Mouse (Mus musculus): Measurements from ENCODE around the gene LTO1. TPM values are rescaled to one million over a fixed set of nuclear protein-coding genes. Genes with fewer than 3 reads are reported as not detected.

Gene LTO1
- polyA plus RNA-seq, 2 experiments: 6.7 to 11.7 TPM

DNA sequence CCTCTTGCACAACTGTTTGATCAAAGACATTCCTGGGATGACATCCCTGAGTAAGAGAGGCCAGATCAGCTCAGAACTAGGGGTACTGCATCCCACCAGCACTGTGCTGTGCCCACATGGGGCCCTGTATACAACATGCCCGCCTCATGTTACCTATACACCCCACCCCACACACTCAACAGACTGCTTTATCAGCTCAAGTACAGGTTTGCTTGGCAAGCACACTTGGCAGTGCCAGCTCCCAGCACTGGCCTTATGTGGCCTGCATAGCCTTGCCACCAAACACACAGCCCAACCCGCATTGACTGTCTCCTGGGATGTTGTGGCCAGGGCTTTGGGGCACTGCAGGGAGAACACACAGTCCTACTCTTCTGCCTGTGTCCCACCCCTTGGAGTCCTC lies 12.7 kb downstream of the LTO1 start:
- no peak overlapping the region for H3K4me3 ChIP-seq (ENCODE audit: insufficient read depth in 1 of 2, low read depth in 2 of 2, low read length in 2 of 2)
- H3K27me3 ChIP-seq (ENCODE audit: control insufficient read depth, insufficient read depth, low read length): no peaks in the 10 kb centered on the region
- TF ChIP-seq EP300 (IDR thresholded peaks at IDR 0.05; ENCODE audit: low read depth) (no peak), CTCF (IDR thresholded peaks at IDR 0.05; ENCODE audit: low read depth) (no peak)
- WGBS (ENCODE audit: insufficient replicate concordance): 46% methylated on average over 2 of the region's 2 CpGs
- ATAC-seq (ENCODE audit: insufficient read depth) (no peak), DNase-seq (ENCODE audit: low read depth in 3 of 3, low spot score in 3 of 3) (no peak)
- H3K4me2 ChIP-seq (ENCODE audit: low read depth): no peak overlapping the region
- H3K9ac ChIP-seq (replicated peaks): no peak overlapping the region
- H3K9me3 ChIP-seq (ENCODE audit: control insufficient read depth, low read length): no peaks in the 10 kb centered on the region
- H3K36me3 ChIP-seq (replicated peaks; ENCODE audit: control insufficient read depth, insufficient read depth, low read depth): no peaks in the 10 kb centered on the region
- 0 out of 4 replicates have a peak, but pooled peaks cover 0 to 1% of the 10 kb centered on the region in 2 experiments for H3K4me1 ChIP-seq (replicated peaks; ENCODE audit: control insufficient read depth in 2 of 2, insufficient read depth in 2 of 2, low read length in 1 of 2)
- no peak overlapping the region for H3K27ac ChIP-seq

DNA sequence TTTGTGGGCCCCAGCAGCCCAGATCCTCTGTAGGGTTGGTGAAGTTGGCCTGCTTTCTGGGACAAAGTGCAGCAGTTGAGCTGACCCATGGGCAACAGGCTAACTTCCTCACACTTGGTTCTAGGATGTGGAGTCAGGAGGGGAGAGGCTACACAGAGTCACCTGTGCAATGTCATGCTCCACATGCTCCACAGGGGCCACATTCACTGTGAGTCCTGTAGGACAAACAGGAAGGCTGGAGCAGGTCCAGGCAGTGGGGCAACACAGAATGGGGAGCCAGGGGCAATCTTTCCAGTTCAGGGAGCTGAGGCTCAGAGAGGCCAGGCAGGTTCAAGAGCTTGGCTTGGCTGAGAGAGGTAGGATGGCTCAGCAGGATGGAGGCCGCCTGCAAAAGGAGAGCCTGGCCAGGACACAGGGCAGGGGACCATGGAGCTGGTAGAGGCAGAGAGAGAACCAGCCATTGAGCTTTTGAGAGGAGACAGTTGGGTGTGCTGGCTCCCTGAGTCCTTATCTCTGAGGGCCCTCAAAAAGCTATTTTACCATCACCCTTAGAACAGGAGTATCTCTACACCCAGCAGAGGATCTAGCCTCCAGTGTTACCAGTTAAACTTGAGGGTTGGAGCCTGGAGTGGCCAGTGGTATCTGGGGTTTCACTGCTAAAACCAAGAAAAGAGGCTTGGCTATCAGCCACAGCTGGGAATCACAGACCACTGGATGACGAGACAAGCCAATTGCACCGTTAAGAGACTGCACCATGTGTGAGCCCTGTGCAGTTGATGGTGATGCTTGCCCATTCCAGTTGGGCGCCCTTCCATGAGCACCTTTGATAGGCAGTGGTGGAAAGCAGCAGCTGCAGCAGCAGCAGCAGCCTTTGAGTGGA lies 13.3 kb downstream of the LTO1 start:
- Histone ChIP-seq H3K27me3 (ENCODE audit: control insufficient read depth, insufficient read depth, low read length) (no peaks in the 10 kb centered on the region), H3K9ac (replicated peaks) (no peak overlapping the region), H3K9me3 (ENCODE audit: control insufficient read depth, low read length) (no peaks in the 10 kb centered on the region), H3K27ac (no peak overlapping the region), H3K36me3 (replicated peaks; ENCODE audit: control insufficient read depth, insufficient read depth, low read depth) (no peaks in the 10 kb centered on the region), H3K4me3 (ENCODE audit: insufficient read depth in 1 of 2, low read depth in 2 of 2, low read length in 2 of 2) (no peak overlapping the region), H3K4me1 (replicated peaks; ENCODE audit: control insufficient read depth in 2 of 2, insufficient read depth in 2 of 2, low read length in 1 of 2) (0 out of 4 replicates have a peak, but pooled peaks cover 0 to 1% of the 10 kb centered on the region in 2 experiments), H3K4me2 (ENCODE audit: low read depth) (no peak overlapping the region)
- no peak for ATAC-seq (ENCODE audit: insufficient read depth)
- WGBS (ENCODE audit: insufficient replicate concordance): 59% methylated on average over 4 of the region's 4 CpGs
- no peak for DNase-seq (ENCODE audit: low read depth in 3 of 3, low spot score in 3 of 3)
- TF ChIP-seq CTCF (IDR thresholded peaks at IDR 0.05; ENCODE audit: low read depth): no peak
- TF ChIP-seq EP300 (IDR thresholded peaks at IDR 0.05; ENCODE audit: low read depth): no peak

DNA sequence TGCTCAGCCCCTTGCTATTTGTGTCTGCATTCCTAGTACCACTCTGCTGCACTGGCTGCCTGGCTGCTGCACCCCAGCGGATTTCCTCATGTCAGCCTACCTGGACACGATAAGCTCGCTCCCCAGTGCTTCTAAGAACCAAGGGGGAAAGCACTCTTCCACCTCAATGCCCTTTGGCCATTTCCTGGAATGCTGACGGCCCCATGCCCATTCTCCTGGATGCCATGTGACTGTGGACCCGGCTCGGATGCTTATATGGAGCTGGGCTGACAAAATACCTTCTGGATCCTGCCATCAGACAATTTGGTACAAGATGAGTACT lies 13.9 kb downstream of the LTO1 start:
- H3K9ac ChIP-seq (replicated peaks): no peak overlapping the region
- DNase-seq (ENCODE audit: low read depth in 3 of 3, low spot score in 3 of 3) (no peak), ATAC-seq (ENCODE audit: insufficient read depth) (no peak)
- H3K27me3 ChIP-seq (ENCODE audit: control insufficient read depth, insufficient read depth, low read length): no peaks in the 10 kb centered on the region
- H3K4me2 ChIP-seq (ENCODE audit: low read depth): no peak overlapping the region
- no peak overlapping the region for H3K27ac ChIP-seq
- no peaks in the 10 kb centered on the region for H3K36me3 ChIP-seq (replicated peaks; ENCODE audit: control insufficient read depth, insufficient read depth, low read depth)
- H3K4me3 ChIP-seq (ENCODE audit: insufficient read depth in 1 of 2, low read depth in 2 of 2, low read length in 2 of 2): no peak overlapping the region
- 0 out of 4 replicates have a peak, but pooled peaks cover 0 to 1% of the 10 kb centered on the region in 2 experiments for H3K4me1 ChIP-seq (replicated peaks; ENCODE audit: control insufficient read depth in 2 of 2, insufficient read depth in 2 of 2, low read length in 1 of 2)
- TF ChIP-seq CTCF (IDR thresholded peaks at IDR 0.05; ENCODE audit: low read depth) (no peak), EP300 (IDR thresholded peaks at IDR 0.05; ENCODE audit: low read depth) (no peak)
- 77% methylated on average over 6 of the region's 6 CpGs for WGBS (ENCODE audit: insufficient replicate concordance)
- H3K9me3 ChIP-seq (ENCODE audit: control insufficient read depth, low read length): no peaks in the 10 kb centered on the region

DNA sequence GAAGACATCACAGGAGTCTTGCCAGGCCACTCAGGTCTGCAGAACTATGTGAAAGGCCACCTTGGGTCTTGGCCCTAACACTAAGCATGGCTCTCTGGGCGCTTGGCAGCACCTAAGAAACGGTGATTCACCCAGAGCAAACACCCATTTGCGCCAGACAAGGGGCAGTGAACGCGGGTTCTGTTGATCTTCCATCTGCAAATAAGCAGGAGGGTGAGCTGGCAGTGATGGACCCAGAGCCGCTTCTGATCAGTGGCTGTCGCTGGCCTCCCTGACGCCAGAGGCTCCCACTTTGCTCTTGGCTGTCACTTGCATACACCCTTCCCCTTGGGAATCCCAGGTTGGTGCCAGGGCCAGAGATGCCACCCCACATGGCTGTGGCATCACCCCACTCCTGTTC lies 14.6 kb downstream of the LTO1 start:
- H3K9me3 ChIP-seq (ENCODE audit: control insufficient read depth, low read length): no peaks in the 10 kb centered on the region
- H3K4me1 ChIP-seq (replicated peaks; ENCODE audit: control insufficient read depth in 2 of 2, insufficient read depth in 2 of 2, low read length in 1 of 2): 0 out of 4 replicates have a peak, but pooled peaks cover 0 to 1% of the 10 kb centered on the region in 2 experiments
- no peak for TF ChIP-seq CTCF (IDR thresholded peaks at IDR 0.05; ENCODE audit: low read depth)
- TF ChIP-seq EP300 (IDR thresholded peaks at IDR 0.05; ENCODE audit: low read depth): no peak
- no peak overlapping the region for H3K4me2 ChIP-seq (ENCODE audit: low read depth)
- H3K9ac ChIP-seq (replicated peaks): no peak overlapping the region
- DNase-seq (ENCODE audit: low read depth in 3 of 3, low spot score in 3 of 3): no peak
- no peaks in the 10 kb centered on the region for H3K27me3 ChIP-seq (ENCODE audit: control insufficient read depth, insufficient read depth, low read length)
- no peak for ATAC-seq (ENCODE audit: insufficient read depth)
- no peak overlapping the region for H3K4me3 ChIP-seq (ENCODE audit: insufficient read depth in 1 of 2, low read depth in 2 of 2, low read length in 2 of 2)
- no peaks in the 10 kb centered on the region for H3K36me3 ChIP-seq (replicated peaks; ENCODE audit: control insufficient read depth, insufficient read depth, low read depth)
- no peak overlapping the region for H3K27ac ChIP-seq
- 75% methylated on average over 8 of the region's 8 CpGs for WGBS (ENCODE audit: insufficient replicate concordance)

DNA sequence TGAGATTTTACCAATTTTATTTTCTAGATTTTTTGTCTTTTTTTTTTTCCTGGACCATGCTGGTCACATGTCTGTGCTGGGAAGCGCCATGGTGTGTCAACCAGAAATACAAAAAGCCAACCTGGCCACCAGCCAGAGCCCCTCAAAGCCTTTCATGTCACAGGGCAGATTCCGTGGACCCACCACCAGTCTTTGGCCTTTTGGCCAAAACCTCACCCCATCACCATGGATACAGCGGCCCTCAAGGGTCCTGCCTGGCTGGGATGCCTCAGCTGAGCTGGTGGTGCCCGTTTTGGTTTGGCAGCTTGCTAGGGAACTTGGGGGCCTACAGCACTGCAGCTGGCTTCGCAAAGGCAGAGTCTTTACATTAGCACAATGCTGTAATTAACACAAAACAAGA lies 15.0 kb downstream of the LTO1 start:
- Histone ChIP-seq H3K9me3 (ENCODE audit: control insufficient read depth, low read length) (no peaks in the 10 kb centered on the region), H3K4me2 (ENCODE audit: low read depth) (no peak overlapping the region), H3K36me3 (replicated peaks; ENCODE audit: control insufficient read depth, insufficient read depth, low read depth) (no peaks in the 10 kb centered on the region), H3K27me3 (ENCODE audit: control insufficient read depth, insufficient read depth, low read length) (no peaks in the 10 kb centered on the region), H3K9ac (replicated peaks) (no peak overlapping the region), H3K4me1 (replicated peaks; ENCODE audit: control insufficient read depth in 2 of 2, insufficient read depth in 2 of 2, low read length in 1 of 2) (0 out of 4 replicates have a peak, but pooled peaks cover 0 to 1% of the 10 kb centered on the region in 2 experiments), H3K27ac (no peak overlapping the region), H3K4me3 (ENCODE audit: insufficient read depth in 1 of 2, low read depth in 2 of 2, low read length in 2 of 2) (no peak overlapping the region)
- ATAC-seq (ENCODE audit: insufficient read depth) (no peak), DNase-seq (ENCODE audit: low read depth in 3 of 3, low spot score in 3 of 3) (no peak)
- WGBS (ENCODE audit: insufficient replicate concordance): 66% methylated on average over 5 of the region's 5 CpGs
- TF ChIP-seq CTCF (IDR thresholded peaks at IDR 0.05; ENCODE audit: low read depth) (no peak), EP300 (IDR thresholded peaks at IDR 0.05; ENCODE audit: low read depth) (no peak)
